Mouse (Mus musculus) heart, embryonic 10.5 days (tissue): ENCODE data around the gene Zbtb9. TPM values are rescaled to one million over a fixed set of nuclear protein-coding genes. Genes with fewer than 3 reads are reported as not detected.
"Not testable (repeated sequence)": the region's sequence is repeated elsewhere in the genome, so short reads cannot be mapped to it uniquely, and the experiment has no call there.

ENCODE experiments used
- DNase-seq: peaks from one replicate; pipeline ENCODE4 v3.0.0-alpha.2; 2017; ENCODE audit warnings: low spot score
- H3K27ac ChIP-seq: fragments of 300-500 bp; sonication (generic); 2 replicates; pipeline ENCODE4 v1.5.1; 2016; ENCODE audit warnings: mild to moderate bottlenecking
- H3K27me3 ChIP-seq: fragments of 300-500 bp; sonication (generic); 2 replicates; pipeline ENCODE4 v1.6.1; 2016; ENCODE audit warnings: mild to moderate bottlenecking; ENCODE audit not compliant: poor library complexity, insufficient read depth, severe bottlenecking
- H3K36me3 ChIP-seq: fragments of 300-500 bp; sonication (generic); 2 replicates; pipeline ENCODE4 v1.6.1; 2016; ENCODE audit warnings: mild to moderate bottlenecking, moderate library complexity
- H3K4me1 ChIP-seq: fragments of 300-500 bp; sonication (generic); 2 replicates; pipeline ENCODE4 v1.6.1; 2016; ENCODE audit warnings: mild to moderate bottlenecking
- H3K4me3 ChIP-seq: fragments of 300-500 bp; sonication (generic); 2 replicates; pipeline ENCODE4 v1.5.1; 2016; ENCODE audit warnings: mild to moderate bottlenecking, moderate library complexity
- H3K9me3 ChIP-seq: fragments of 300-500 bp; sonication (generic); 2 replicates; pipeline ENCODE4 v1.6.1; 2016; ENCODE audit warnings: mild to moderate bottlenecking, moderate library complexity
- WGBS: fragments of 180-500 bp; shearing (Covaris S2); methylation state at CpG from one replicate; pipeline ENCODE4 v1.1.7; 2016; 5-methylcytosine and 5-hydroxymethylcytosine counted together
- polyA plus RNA-seq: library from polyadenylated mRNA; unstranded; fragments of >200 nt; fragmentation: Nextera tagmentation; extraction: Ambion mirVana; gene quantifications from 2 replicates; pipeline ENCODE4 v1.2.1, GENCODE M21; 2016

The Zbtb9 gene
- polyA plus RNA-seq, 1 experiment from 2014 or later = 14.6 TPM

- DNase-seq = peak; percentile 74
- Histone ChIP-seq H3K9me3 (no peaks in the 10 kb centered on the region), H3K36me3 (peaks cover 63% of the 10 kb centered on the region), H3K4me1 (peaks cover 19% of the 10 kb centered on the region), H3K4me3 (no peak overlapping the region), H3K27me3 (no peaks in the 10 kb centered on the region), H3K27ac (no peak overlapping the region)
- 86% methylated on average over 6 of the region's 6 CpGs for WGBS
Measured at GRCm38 (mm10) chr17:26967477-26967876, 5.5 kb upstream of the Zbtb9 start.

- Histone ChIP-seq H3K4me3 (no peak overlapping the region), H3K36me3 (peaks cover 56% of the 10 kb centered on the region), H3K9me3 (no peaks in the 10 kb centered on the region), H3K27ac (no peak overlapping the region), H3K4me1 (peaks cover 19% of the 10 kb centered on the region), H3K27me3 (no peaks in the 10 kb centered on the region)
- peak; percentile 61 for DNase-seq
- WGBS = 80% methylated on average over 6 of the region's 6 CpGs
Measured at GRCm38 (mm10) chr17:26968200-26968611, 4.8 kb upstream of the Zbtb9 start.

- H3K27ac ChIP-seq = no peak overlapping the region
- 81% methylated on average over 6 of the region's 6 CpGs for WGBS
- peaks cover 29% of the 10 kb centered on the region for H3K4me1 ChIP-seq
- H3K27me3 ChIP-seq = no peaks in the 10 kb centered on the region
- H3K9me3 ChIP-seq = no peaks in the 10 kb centered on the region
- H3K4me3 ChIP-seq = no peak overlapping the region
- peaks cover 49% of the 10 kb centered on the region for H3K36me3 ChIP-seq
- DNase-seq = peak; percentile 51
Measured at GRCm38 (mm10) chr17:26969257-26969656, 3.7 kb upstream of the Zbtb9 start.

GRCm38 (mm10) chr17:26970221-26970620, 2.7 kb upstream of the Zbtb9 start:
- Histone ChIP-seq H3K27me3 (no peaks in the 10 kb centered on the region), H3K27ac (no peak overlapping the region), H3K4me3 (no peak overlapping the region), H3K9me3 (no peaks in the 10 kb centered on the region), H3K36me3 (peaks cover 49% of the 10 kb centered on the region), H3K4me1 (peaks cover 30% of the 10 kb centered on the region)
- DNase-seq = peak; percentile 67
- 48% methylated on average over 12 of the region's 12 CpGs for WGBS

- Histone ChIP-seq H3K36me3 (peaks cover 50% of the 10 kb centered on the region), H3K27ac (peak overlapping the region; percentile 91), H3K4me1 (peaks cover 37% of the 10 kb centered on the region), H3K27me3 (no peaks in the 10 kb centered on the region), H3K4me3 (peak overlapping the region; percentile 30), H3K9me3 (no peaks in the 10 kb centered on the region)
- peak; percentile 66 for DNase-seq
- 44% methylated on average over 8 of the region's 8 CpGs for WGBS
Measured at GRCm38 (mm10) chr17:26971247-26971905, 1.6 kb upstream of the Zbtb9 start.

- WGBS = 3% methylated on average over 3 of the region's 3 CpGs
- Histone ChIP-seq H3K27ac (peak overlapping the region; percentile 91), H3K9me3 (no peaks in the 10 kb centered on the region), H3K4me3 (peak overlapping the region; percentile 84), H3K27me3 (no peaks in the 10 kb centered on the region), H3K36me3 (peaks cover 50% of the 10 kb centered on the region), H3K4me1 (peaks cover 37% of the 10 kb centered on the region)
- no peak for DNase-seq
Measured at GRCm38 (mm10) chr17:26972107-26972506, 860 bp upstream of the Zbtb9 start.

GRCm38 (mm10) chr17:26974547-26974946, 1.6 kb downstream of the Zbtb9 start:
- H3K9me3 ChIP-seq = no peaks in the 10 kb centered on the region
- peaks cover 37% of the 10 kb centered on the region for H3K4me1 ChIP-seq
- H3K36me3 ChIP-seq = peaks cover 54% of the 10 kb centered on the region
- H3K4me3 ChIP-seq = peak overlapping the region; percentile 84; the same call in 1 of the 2 replicates
- H3K27me3 ChIP-seq = no peaks in the 10 kb centered on the region
- 89% methylated on average over 15 of the region's 15 CpGs for WGBS
- peak; percentile 66 for DNase-seq
- no peak overlapping the region for H3K27ac ChIP-seq

- peak; percentile 46 for DNase-seq
- Histone ChIP-seq H3K4me3 (no peak overlapping the region), H3K27me3 (no peaks in the 10 kb centered on the region), H3K36me3 (peaks cover 59% of the 10 kb centered on the region), H3K9me3 (no peaks in the 10 kb centered on the region), H3K4me1 (peaks cover 34% of the 10 kb centered on the region), H3K27ac (no peak overlapping the region)
Measured at GRCm38 (mm10) chr17:26975415-26975814, 2.4 kb downstream of the Zbtb9 start.

GRCm38 (mm10) chr17:26977354-26977753, 4.4 kb downstream of the Zbtb9 start:
- 87% methylated on average over 6 of the region's 6 CpGs for WGBS

GRCm38 (mm10) chr17:26979426-26979825, 6.5 kb downstream of the Zbtb9 start:
- H3K36me3 ChIP-seq = peaks cover 57% of the 10 kb centered on the region
- 73% methylated on average over 2 of the region's 2 CpGs for WGBS

More at GRCm38 (mm10) chr17:26977354-26977753, 4.4 kb downstream of the Zbtb9 start:
- not testable (repeated sequence) for H3K27ac ChIP-seq, H3K27me3 ChIP-seq, H3K9me3 ChIP-seq, DNase-seq, H3K4me3 ChIP-seq
- peaks cover 60% of the 10 kb centered on the region for H3K36me3 ChIP-seq
- peaks cover 18% of the 10 kb centered on the region for H3K4me1 ChIP-seq

GRCm38 (mm10) chr17:26981050-26981449, 8.1 kb downstream of the Zbtb9 start:
- WGBS = 71% methylated on average over 2 of the region's 2 CpGs
- no peak for DNase-seq
- Histone ChIP-seq H3K27ac (no peak overlapping the region), H3K27me3 (no peaks in the 10 kb centered on the region), H3K9me3 (no peaks in the 10 kb centered on the region), H3K36me3 (peaks cover 41% of the 10 kb centered on the region), H3K4me1 (0 out of 2 replicates have a peak, but pooled peaks cover 3% of the 10 kb centered on the region), H3K4me3 (no peak overlapping the region)

More at GRCm38 (mm10) chr17:26979426-26979825, 6.5 kb downstream of the Zbtb9 start:
- Histone ChIP-seq H3K4me1 (0 out of 2 replicates have a peak, but pooled peaks cover 7% of the 10 kb centered on the region), H3K4me3 (no peak overlapping the region), H3K27me3 (no peaks in the 10 kb centered on the region), H3K27ac (no peak overlapping the region), H3K9me3 (no peaks in the 10 kb centered on the region)
- DNase-seq = no peak

- Histone ChIP-seq H3K9me3 (no peaks in the 10 kb centered on the region; the same call in 1 of the 2 replicates), H3K27me3 (no peaks in the 10 kb centered on the region), H3K4me3 (no peak overlapping the region), H3K36me3 (peaks cover 21% of the 10 kb centered on the region), H3K27ac (no peak overlapping the region), H3K4me1 (no peaks in the 10 kb centered on the region)
- 92% methylated on average over 4 of the region's 4 CpGs for WGBS
- DNase-seq = no peak
Measured at GRCm38 (mm10) chr17:26983382-26983781, 10.4 kb downstream of the Zbtb9 start.

GRCm38 (mm10) chr17:26985503-26986179, 12.7 kb downstream of the Zbtb9 start:
- peaks cover 5% of the 10 kb centered on the region for H3K36me3 ChIP-seq
- H3K4me1 ChIP-seq = no peaks in the 10 kb centered on the region
- no peak overlapping the region for H3K4me3 ChIP-seq
- no peak overlapping the region for H3K27ac ChIP-seq
- no peak for DNase-seq
- H3K27me3 ChIP-seq = no peaks in the 10 kb centered on the region
- no peaks in the 10 kb centered on the region; the same call in 1 of the 2 replicates for H3K9me3 ChIP-seq
- WGBS = 82% methylated on average over 10 of the region's 10 CpGs
